Mouse (Mus musculus) fat pad, adult 2 months (tissue): ENCODE measurements around the gene Gas2.

Source experiments
- DNase-seq: peaks from one replicate; pipeline ENCODE4 v3.0.0-alpha.2; 2011; ENCODE audit warnings: low read depth, low spot score; ENCODE audit errors: extremely low read depth

Gene Gas2

DNA sequence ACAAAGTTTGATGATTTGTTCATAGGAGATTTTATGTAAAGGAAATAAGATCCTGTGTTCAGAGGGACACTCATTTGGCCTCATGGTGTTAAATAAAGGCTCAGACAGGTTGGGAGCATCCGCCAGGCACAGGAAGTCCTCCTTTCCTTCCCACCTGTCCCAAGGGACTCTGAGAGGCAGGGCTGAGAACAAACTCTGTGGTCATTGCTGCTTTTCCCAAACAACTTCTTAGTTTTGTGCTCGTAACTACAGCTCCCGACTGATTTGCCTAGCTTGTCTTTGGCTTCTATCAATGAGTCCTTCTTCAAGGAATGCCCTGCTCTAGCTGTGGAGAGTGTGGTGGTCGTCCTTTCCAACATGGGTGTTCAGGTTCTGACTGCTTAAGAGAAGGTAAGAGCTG is 18.3 kb downstream of the Gas2 start:
- DNase-seq, result no peak

DNA sequence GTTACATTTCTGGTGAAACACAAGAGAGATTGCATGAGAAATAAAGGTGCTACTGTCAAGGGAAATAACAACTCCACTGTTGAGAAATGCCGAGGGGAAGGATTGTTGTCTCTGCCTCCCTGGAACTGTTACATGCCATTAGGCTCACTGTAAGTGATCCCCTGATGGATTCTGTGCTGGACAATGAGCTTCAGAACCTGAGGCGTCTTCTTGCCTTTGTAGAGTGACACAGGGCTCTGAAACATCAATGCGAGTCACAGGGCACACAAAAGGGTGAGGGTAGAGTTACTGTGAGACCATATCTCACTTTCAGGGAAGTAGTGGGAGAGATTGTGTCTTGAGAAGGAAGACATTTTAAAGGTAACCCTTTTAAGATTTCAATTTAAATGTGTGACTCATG is 23.5 kb downstream of the Gas2 start:
- DNase-seq, result no peak

DNA sequence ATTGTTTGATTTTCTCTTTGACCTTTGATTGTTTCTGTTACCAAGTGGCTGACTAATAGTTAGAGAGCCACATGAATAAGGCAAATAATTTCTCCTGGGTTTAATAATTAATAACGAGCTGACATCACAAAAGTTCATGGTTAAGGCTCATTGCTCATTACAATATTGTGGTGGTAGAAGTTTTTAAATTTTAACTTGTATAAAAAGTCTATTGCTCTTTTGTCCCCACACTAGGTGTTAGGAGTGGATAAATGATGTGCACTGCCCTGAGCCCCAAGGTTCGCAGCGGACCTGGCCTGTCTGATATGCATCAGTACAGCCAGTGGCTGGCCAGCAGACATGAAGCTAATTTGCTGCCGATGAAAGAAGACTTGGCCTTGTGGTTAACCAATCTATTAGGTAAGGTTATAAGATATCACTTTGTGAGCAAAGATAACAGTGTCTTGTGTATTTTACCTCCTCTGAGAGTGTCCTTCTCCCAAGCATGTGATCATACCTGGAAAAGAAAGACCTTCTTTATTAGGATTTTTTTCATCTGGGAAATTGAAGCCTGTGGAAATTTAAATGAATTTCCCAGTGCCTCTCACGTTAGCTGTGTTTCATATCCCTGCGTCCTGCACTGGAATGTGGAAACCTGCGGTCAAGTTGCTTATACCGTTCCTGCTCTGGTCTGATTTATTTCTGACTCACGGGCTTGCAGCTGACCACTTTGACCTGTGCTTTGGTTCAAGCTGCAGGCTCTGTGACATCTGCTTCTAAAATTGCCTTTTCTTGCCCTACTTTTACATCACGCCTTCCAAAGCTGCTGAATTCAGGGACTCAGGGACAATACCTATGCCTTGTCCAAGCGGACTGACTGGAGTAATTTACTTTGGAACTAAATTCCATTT is 26.1 kb downstream of the Gas2 start:
- DNase-seq, result no peak

DNA sequence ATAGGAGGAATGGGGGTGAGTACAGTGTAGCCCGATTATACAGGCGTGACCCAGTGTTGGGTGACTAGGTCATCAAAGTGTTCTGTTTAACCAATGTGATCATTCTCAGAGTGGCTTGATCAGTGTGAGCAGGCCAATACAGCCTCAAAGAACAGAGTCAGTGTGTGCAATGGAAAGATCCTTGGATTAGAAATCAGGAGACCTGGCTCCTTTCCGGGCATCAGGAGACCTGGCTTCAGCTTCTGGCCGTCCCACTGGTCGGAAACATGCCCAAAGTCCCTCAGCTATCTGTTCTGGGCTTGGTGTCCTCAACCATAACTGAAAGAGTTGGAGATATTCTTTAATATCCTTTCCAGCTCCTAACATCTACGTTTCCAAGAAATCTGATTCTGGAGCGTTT is 27.8 kb downstream of the Gas2 start:
- no peak for DNase-seq

DNA sequence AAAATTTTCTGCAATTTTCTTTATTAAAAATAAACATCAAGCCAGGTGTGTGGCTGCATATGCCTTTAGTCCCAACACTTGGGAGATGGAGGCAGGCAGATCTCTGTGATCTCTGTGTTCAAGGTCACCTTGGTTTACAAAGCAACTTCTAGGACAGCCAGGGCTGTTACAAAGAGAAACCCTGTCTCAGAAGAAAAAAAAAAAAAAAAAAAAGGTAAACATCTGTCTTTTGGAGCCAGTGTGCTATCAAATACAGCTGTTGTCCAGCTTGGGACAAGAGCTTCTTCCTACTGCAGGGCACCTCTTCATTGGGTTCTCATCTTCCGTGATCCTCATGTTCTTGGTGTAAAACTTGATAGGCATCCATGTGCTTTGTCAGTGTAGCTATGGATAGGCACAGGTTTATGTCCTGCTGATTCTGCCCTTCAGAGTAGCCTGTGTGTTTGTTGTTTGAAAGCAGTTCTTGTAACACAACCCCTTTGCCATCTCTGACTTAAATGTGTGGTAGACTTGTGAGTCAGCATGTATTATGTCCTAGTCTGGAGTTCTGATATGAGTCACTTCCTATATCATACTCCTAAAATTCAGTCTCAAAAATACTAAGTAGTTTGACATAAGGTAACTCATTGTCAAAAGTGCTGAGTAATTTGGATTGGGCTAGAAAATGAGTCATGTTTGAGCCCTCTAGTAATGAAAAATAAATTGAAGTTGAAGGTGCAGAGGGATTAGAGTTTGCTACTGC is 30.6 kb downstream of the Gas2 start:
- no peak for DNase-seq

DNA sequence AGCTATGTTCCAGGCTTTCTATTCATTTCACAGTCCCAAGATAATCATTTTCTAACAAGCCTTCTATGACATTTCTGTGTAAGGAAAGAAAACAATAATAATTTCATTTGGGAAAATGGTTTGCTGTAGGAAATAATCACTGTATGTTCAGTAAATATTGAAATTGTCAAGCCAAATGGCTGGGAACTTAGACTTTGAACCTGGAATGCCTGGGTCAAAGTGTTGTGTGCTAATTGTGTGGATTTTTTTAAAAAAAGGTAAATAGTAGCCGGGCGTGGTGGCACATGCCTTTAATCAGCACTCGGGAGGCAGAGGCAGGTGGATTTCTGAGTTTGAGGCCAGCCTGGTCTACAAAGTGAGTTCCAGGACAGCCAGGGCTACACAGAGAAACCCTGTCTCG is 31.2 kb downstream of the Gas2 start:
- DNase-seq, result no peak

DNA sequence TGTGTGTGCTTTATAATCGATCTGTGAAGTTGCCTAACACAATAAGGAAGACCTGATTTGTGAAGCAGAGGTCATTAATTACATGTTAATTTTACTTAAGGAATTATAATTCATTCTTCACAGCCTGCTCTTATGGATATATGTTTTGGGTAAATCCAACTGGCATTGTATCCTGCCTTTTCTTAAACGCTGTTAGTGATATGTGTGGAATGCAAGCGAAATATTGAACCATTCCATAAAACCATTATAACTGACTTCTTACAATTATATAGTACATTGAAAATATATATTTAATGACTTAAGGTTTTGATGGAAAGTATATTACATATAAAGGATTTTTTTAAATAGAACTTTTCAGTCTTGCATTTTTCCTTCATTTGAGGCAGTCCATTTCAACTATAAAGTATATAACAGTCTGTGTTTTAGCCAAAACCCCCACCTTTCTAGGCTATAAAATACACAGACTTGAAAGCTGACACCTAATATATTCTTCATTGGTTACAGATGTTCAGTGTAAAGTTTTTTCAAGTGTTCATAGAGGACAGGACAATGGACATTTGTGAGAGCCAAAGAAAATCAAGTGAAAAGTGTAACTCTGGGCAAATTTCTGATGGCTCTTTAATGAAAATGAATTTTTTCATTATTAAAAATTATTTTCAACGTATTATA is 32.5 kb downstream of the Gas2 start:
- DNase-seq, result no peak

DNA sequence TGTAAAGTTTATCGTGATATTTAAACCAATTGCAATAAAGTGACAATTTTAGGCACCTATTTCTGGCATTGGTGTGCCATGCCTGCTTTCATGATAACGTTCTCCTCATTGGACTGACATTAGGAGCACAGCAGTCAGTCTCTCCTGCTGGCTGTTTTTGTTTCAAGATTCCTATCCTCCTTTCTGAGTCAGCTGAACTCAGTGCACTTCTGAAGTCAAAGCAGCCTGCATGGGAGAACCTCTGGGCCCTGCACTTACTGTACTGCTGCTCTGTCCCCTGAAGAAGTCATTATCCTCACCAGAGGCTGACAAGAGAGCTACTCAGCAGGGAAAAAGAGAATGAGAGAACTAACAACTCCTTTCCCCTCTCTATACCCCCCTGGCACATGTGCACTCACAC is 33.1 kb downstream of the Gas2 start:
- DNase-seq, result no peak

DNA sequence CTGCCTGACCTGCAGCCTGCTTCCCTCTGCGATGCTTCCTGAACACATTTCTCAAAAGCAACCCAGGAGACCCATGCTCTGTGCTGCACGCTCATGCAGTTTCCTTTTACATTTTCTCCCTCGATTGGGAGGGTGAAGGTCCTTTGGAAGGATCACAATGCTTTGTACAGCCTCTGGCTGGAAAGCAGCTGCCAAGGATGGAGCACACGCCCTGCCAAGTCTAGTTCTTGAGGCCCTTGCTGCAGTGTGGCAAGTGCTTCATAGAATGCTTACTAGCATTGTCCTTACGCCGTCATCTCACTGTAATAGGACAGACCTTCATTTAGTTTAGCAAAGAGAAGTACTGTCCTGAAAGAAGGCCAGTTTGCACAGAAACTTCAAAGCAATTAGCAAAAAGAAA is 37.3 kb downstream of the Gas2 start:
- no peak for DNase-seq

DNA sequence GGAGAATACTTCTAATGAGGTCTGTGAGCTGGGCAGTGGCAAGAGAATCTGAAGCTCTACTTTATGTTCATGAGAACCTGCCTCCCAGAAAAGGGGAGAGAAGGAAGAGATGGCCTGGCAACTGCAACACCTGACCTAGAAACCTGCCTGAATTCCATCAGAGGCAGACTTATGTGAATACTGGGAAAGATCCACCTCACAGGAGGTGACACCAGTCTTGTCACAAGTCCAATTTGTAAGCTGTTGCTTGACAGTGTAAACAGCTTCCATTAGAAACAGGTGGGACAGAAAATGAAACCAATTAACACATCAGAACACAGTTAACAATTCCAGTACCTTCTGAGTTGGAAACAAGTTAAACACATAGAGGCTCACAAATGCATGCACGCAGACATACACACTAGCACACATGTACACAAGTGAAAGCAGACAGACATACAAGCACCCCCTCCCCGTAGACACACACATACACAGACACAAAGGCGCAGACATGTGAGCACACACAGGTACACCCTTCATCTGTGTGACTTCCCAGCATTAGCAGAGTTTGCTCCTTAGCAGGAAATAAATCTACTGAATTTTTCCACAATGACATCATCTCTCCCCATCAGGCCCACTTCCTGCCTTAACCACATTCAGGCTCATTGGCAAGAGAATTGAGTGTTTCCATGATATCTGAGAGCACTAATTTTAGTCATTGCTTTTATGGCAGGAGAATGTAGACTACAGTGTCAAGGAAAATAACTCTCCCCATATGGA is 51.7 kb downstream of the Gas2 start:
- no peak for DNase-seq

DNA sequence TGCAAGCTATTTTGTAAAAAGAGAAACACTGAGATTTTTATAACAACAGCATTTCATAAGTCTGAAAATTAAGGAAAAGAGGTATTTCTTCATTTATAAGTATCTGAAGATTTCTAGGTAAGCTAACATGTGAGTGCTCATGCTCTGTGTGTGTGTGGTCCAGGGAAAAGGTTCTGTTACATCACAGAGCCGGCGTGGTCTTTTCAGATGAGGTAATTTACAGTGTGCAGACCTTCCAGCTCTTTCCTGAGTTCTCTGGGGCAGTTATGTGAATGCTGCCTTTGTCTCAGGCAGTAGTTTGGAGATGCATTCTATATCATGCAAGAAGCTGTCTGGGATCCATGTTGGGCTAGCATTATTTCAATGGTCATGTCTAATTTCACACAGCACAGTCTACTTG is 52.3 kb downstream of the Gas2 start:
- no peak for DNase-seq

DNA sequence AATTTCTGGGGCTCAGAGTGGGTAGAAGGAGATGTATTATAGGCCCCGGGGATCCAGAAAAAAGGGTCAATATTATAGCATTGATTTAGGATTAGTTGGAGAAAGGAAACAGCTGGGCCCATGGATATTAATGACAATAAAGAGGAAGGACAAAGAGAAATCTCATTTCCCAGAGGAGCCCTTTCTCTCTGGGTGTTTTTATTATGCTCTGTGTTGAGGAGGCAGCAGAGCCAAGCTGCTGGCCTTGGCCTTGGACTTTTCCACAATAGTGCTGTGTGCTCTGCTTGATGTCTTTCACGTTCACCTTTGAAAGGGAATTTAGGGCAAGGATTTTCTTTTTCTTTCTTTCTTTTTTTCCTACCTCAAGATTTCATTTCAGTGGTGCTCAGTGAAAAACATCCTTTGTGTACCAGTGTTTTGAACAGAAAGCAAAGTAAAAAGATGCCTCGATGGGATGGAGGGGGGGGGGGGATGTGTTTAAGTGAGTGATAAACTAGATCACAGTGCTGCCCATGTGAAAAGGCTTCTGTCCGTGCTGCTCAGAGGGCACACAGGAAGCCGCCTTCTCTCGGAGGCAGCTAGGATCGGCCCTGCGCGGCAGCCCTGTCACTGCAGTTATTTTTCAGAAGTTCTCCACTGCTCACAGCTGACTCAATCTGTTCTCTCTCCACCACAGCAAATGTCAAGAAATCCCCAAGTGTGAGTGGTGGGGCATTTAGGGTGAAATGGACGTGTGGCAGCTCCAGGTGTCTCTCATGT is 67.1 kb downstream of the Gas2 start:
- no peak for DNase-seq

DNA sequence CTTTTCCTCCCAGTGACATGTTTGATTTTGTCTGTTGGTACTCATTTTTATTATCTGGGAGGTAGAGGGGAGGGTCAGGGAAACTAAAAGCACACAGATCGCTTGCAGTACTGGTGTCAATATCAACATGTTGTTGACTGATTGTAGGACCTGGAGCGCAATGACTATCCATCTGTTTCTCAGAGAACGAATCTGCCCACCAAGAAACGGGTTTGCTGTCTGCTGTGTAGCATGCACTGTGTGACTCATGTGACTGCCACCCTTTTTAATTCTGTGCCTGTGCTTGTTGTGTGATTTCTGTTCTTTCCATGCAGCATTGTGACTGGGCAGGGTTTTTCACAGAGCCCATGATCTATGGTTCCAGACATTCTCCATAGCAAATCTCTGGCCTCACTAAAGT is 69.4 kb downstream of the Gas2 start:
- DNase-seq, result no peak

DNA sequence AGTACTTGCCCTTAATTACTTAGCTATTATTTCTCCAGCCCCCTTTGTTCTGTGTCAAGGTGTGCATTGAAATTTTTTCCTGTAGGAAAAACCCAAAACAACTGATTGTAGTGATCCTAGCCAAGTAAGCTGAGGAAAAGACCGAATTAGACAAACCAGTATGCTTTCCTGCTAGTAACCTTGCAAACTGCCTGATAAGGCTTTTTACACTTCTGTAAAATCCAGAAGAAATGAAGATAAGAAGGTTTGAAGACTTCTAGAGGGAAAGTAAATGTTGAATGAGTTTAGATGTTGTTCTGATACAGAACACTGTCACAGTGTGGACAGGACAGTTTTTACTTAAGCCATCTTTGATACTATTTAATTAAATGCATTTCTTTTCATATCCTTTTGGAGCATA is 75.5 kb downstream of the Gas2 start:
- no peak for DNase-seq

DNA sequence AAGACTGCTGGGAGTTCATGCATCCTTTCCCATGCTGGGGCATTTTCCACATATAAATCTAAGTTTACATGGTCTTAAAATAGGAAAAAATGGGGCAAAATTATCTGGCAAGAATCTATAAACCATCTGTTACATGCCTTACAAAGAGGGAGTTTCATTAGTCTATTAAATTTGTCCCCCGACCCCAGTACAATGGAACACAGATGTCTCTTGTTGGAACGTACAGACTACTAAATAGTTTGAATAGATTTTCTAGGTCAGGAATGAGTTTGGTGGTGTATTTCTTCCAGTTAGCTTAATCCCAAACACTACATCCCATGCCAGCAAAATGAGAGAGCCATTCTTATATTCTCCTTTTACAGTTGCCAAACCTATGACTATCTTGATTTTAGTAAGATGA is 78.6 kb downstream of the Gas2 start:
- DNase-seq, result no peak

DNA sequence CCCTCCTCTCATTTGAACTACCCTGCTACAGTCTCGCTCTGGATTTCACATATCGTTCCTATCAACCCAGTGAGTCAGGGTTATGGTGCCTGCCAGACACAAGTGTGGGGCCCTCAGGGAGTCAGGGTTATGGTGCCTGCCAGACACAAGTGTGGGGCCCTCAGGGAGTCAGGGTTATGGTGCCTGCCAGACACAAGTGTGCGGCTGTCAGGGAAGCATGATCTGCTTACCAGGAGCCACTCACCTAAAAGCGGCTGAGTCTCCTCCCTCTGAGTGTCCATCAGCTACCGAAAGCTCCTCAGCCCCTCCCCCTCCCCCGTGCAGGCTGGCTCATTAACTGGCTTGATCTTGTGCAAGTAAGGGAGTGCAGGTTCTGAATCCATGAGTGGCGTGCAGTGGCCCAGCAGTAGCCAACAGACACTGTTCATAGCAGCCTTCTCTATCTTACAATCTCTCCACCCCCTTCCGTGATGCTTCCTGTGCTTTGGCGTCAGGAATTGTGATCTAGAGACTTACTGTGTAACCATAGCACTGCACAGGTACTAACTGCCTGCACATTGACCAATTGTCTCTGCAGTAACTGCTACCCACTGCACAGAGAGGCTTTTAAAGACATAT is 93.7 kb downstream of the Gas2 start:
- DNase-seq, result no peak

DNA sequence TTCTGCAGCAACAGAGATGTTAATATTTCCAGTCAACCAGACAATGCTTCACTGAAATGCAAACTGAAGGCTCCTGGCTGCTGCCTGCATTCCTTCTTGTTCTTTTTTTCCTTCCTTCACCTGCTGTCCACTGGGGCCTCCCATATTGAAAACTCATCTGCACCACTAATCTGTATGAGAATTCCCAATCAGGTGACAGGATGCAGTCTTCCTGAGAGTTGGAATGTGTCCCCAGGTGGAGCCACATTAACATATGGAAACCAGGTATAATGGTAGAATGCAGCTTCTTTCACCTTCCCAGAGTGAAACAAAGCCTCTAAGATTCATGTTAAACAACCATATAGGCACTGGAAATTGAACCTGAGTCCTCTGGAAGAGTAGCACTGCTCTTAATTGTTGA is 96.0 kb downstream of the Gas2 start:
- no peak for DNase-seq

DNA sequence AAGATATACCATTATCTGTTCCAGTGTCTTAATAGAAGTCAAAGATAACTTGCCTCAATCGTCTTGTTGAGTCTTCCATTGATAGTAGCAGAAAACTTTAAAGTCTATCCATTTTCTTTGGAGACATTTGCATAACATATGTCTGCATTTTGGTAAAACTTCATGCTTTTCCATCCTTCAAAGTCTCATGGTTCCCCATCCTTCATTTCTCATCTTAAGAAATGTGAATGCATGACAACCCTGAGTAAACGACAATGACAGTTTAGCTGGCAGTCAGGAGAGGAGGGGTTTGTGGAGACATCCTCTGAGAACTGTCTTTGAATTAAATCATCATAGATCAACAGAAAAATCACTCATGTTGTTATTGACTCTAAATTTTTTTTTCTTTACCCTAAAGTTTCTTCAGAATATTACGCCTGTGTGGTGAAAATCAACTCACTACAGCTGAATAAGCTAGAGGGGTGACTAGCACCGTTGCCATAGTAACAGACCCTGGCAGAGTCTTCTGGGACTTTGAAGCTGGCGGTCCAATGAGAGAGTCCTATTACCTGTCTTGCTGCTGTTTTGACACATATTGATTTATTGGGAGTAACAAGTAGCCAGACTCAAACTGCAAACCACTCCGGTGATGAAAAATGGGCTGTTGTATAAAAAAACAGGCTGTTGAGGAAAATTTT is 99.0 kb downstream of the Gas2 start:
- no peak for DNase-seq

DNA sequence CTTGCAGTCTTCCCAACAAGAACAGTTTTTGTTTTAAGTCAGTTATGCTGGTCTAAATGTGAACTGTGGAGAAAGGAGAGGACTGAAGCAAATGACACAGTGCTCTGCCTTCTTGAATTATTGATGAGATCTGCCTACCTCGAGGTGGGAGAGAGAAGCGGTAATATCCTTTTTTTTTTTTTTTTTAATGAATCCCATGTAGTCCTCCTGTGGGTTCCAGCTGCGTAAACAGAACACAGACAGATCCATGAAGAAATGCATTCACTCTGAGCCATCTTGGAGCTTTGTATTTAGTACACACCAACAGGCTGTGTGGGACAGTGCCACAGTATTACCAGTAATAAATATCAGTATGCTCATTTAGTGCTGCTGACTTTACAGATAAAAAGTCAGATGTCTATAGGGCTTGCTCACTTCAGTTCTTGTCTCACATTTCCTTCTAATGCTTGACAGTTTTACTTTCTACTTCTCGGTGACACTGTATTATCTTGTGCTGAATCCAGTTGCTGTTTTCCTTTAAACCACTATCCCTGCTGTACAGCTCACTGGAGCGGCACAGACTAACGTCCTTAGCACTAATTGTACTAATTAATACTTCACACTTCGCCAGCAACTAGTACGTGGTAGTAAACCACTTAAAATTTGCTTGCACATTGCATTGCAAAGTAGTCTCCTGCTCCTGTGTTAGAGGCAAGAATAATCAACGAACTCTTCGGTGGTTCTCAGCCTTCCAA is 100.6 kb downstream of the Gas2 start:
- no peak for DNase-seq
